Mouse (Mus musculus) heart, postnatal 0 days (tissue): ENCODE data around the gene Tmem235. TPM values are rescaled to one million over a fixed set of nuclear protein-coding genes. Genes with fewer than 3 reads are reported as not detected.
A peak's percentile ranks its signal among the peaks of the same experiment; 100 is the strongest.
"Not testable (repeated sequence)": the region's sequence is repeated elsewhere in the genome, so short reads cannot be mapped to it uniquely, and the experiment has no call there.

Experiments
- ATAC-seq: fragments of 200-750 bp; cut with Nextera tagmentation; 2 replicates; pipeline ENCODE4 v1.8.0; 2017; ENCODE audit warnings: low read depth, moderate number of reproducible peaks, moderate library complexity; ENCODE audit not compliant: insufficient read depth
- DNase-seq: peaks from one replicate; pipeline ENCODE4 v3.0.0-alpha.2; 2016; ENCODE audit warnings: low spot score
- H3K27ac ChIP-seq: fragments of 300-500 bp; sonication (generic); 2 replicates; pipeline ENCODE4 v1.5.1; 2014; ENCODE audit warnings: low read depth, mild to moderate bottlenecking
- H3K27me3 ChIP-seq: fragments of 300-500 bp; sonication (generic); 2 replicates; pipeline ENCODE4 v1.6.1; 2014; ENCODE audit warnings: low read length, mixed read lengths; ENCODE audit not compliant: control insufficient read depth, insufficient read depth
- H3K36me3 ChIP-seq: fragments of 300-500 bp; sonication (generic); replicated peaks from 2 replicates; pipeline ENCODE4 v1.6.1; 2014; ENCODE audit warnings: low read length, mixed read lengths; ENCODE audit not compliant: control insufficient read depth, insufficient read depth
- H3K4me1 ChIP-seq: fragments of 300-500 bp; sonication (generic); 2 replicates; pipeline ENCODE4 v1.6.1; 2014; ENCODE audit warnings: antibody characterized with exemption; ENCODE audit not compliant: control insufficient read depth, insufficient read depth
- H3K4me2 ChIP-seq: fragments of 300-500 bp; sonication (generic); 2 replicates; pipeline ENCODE4 v1.6.1; 2014; ENCODE audit warnings: low read depth, mild to moderate bottlenecking, low read length, moderate library complexity
- H3K4me3 ChIP-seq: fragments of 300-500 bp; sonication (generic); 2 replicates; pipeline ENCODE4 v1.5.1; 2014; ENCODE audit warnings: low read depth, low read length
- H3K9ac ChIP-seq: fragments of 300-500 bp; sonication (generic); replicated peaks from 2 replicates; pipeline ENCODE4 v1.6.1; 2014; ENCODE audit warnings: low read depth, low read length, mixed read lengths
- H3K9me3 ChIP-seq: fragments of 300-500 bp; sonication (generic); replicated peaks from 2 replicates; pipeline ENCODE4 v1.6.1; 2016; ENCODE audit warnings: low read length; ENCODE audit not compliant: control insufficient read depth
- CTCF ChIP-seq: IDR thresholded peaks from 2 replicates; pipeline ENCODE4 v1.5.1; 2016; ENCODE audit warnings: antibody characterized with exemption, control low read depth, low read depth
- EP300 ChIP-seq: IDR thresholded peaks from 2 replicates; pipeline ENCODE4 v1.6.1; 2016; ENCODE audit warnings: antibody characterized with exemption, low read depth
- WGBS: fragments of 180-500 bp; shearing (Covaris S2); extraction: QIAGEN DNeasy Blood & Tissue Kit; methylation state at CpG from one replicate; pipeline ENCODE4 v1.1.7; 2014; 5-methylcytosine and 5-hydroxymethylcytosine counted together
- polyA plus RNA-seq: library from polyadenylated mRNA; unstranded; fragments of >200 nt; fragmentation: Nextera tagmentation; extraction: Ambion mirVana; gene quantifications from 2 replicates; pipeline ENCODE4 v1.2.1, GENCODE M21; 2015
- total RNA-seq: library from RNA; depleted of rRNA; stranded (reverse); fragments of >200 nt; gene quantifications from 2 replicates; pipeline ENCODE4 v1.2.3, GENCODE M21; 2014; ENCODE audit warnings: low replicate concordance

Tmem235 gene
- total and polyA plus RNA-seq, 2 experiments from 2014 or later: not detected

DNA sequence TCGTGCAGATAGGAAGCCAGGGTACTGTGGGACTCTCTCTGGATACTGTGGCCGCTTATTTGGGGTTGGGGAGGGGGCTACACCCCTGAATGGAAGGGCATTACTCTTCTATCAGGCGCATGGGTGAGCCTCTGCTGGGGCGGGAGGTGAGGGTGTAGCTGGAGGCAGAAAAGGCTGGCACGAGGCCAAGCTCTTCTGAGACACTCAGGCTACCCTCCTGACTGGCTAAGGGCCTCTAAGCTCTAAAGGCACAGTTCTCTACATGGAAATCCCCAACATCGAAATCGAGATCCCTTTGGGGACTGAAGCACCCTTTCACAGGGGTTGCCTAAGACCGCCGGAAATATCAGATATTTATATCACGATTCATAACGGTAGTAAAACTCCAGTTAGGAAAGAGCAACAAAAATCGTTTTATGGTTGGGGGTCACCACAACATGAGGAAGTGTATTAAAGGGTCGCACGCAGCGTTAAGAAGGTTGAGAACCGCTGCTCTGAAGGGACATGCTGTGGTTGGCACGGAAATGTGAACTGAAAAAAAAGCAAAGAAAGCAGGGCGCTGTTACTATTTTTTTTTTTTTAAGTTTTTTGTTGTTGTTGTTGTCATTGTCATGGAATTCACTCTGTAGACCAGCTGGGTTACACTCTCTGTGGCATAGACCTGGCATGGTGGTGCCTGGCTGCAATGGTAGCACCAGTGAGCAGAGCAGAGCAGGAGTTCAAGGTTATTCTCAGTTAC is 32.2 kb upstream of the Tmem235 start:
- H3K4me3 ChIP-seq: peak overlapping the region; percentile 9; the same call in 1 of the 2 replicates
- H3K4me2 ChIP-seq: peak overlapping the region; percentile 74
- TF ChIP-seq CTCF (no peak), EP300 (no peak)
- H3K4me1 ChIP-seq: peaks cover 71% of the 10 kb centered on the region
- peak overlapping the region; percentile 91 for H3K27ac ChIP-seq
- no peaks in the 10 kb centered on the region for H3K9me3 ChIP-seq
- DNase-seq (peak; percentile 75), ATAC-seq (no peak; the same call in 1 of the 2 replicates)
- H3K9ac ChIP-seq: peak overlapping the region; percentile 27; the same call in 1 of the 2 replicates
- no peaks in the 10 kb centered on the region for H3K27me3 ChIP-seq
- no peaks in the 10 kb centered on the region for H3K36me3 ChIP-seq
- WGBS: 30% methylated on average over 18 of the region's 18 CpGs

GRCm38 (mm10) chr11:117828888-117829604 is 31.5 kb upstream of the Tmem235 start:
- Histone ChIP-seq H3K9me3 (no peaks in the 10 kb centered on the region), H3K27ac (peak overlapping the region; percentile 91), H3K4me1 (peaks cover 66% of the 10 kb centered on the region), H3K36me3 (no peaks in the 10 kb centered on the region), H3K9ac (0 out of 2 replicates have a peak overlapping the region, but pooled peaks have one; percentile 17), H3K27me3 (no peaks in the 10 kb centered on the region), H3K4me3 (no peak overlapping the region), H3K4me2 (no peak overlapping the region; the same call in 1 of the 2 replicates)
- DNase-seq (peak; percentile 62), ATAC-seq (peak; percentile 22)
- no peak for TF ChIP-seq CTCF
- 10% methylated on average over 9 of the region's 9 CpGs for WGBS

DNA sequence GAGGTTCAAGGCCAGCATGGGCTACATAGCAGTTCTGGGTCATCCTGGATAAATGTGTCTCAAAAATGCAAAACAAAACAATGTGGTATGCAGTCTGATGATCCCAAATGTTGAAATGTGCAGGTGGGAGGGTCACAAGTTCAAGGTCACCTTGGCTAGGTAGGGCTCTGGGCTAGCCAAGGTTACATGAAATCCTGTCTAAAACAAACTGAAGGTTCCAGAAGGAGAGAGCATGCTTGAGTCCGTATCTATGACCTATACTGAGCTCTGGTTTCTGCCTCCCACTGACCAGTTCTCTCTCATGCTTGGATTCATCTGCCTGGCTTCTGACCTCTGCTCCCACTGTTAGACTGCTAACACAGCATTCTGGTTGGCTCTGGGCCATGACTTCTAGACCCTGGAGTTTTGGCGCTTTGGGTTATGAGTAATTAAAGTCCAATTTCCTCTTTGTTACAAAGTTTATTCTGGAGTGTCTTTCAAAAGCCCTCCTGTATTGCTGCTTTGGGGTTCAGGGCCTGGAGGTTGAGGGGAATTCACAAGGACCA is 30.8 kb upstream of the Tmem235 start:
- Histone ChIP-seq H3K4me2 (no peak overlapping the region), H3K36me3 (no peaks in the 10 kb centered on the region), H3K27me3 (no peaks in the 10 kb centered on the region), H3K9ac (0 out of 2 replicates have a peak overlapping the region, but pooled peaks have one; percentile 21), H3K27ac (peak overlapping the region; percentile 91), H3K4me3 (no peak overlapping the region), H3K9me3 (no peaks in the 10 kb centered on the region), H3K4me1 (peaks cover 62% of the 10 kb centered on the region)
- 37% methylated on average over 2 of the region's 2 CpGs for WGBS
- no peak for ATAC-seq
- TF ChIP-seq CTCF (no peak), EP300 (no peak)
- DNase-seq: no peak

- no peak for ATAC-seq
Observed at GRCm38 (mm10) chr11:117830401-117830800, 30.2 kb upstream of the Tmem235 start.

DNA sequence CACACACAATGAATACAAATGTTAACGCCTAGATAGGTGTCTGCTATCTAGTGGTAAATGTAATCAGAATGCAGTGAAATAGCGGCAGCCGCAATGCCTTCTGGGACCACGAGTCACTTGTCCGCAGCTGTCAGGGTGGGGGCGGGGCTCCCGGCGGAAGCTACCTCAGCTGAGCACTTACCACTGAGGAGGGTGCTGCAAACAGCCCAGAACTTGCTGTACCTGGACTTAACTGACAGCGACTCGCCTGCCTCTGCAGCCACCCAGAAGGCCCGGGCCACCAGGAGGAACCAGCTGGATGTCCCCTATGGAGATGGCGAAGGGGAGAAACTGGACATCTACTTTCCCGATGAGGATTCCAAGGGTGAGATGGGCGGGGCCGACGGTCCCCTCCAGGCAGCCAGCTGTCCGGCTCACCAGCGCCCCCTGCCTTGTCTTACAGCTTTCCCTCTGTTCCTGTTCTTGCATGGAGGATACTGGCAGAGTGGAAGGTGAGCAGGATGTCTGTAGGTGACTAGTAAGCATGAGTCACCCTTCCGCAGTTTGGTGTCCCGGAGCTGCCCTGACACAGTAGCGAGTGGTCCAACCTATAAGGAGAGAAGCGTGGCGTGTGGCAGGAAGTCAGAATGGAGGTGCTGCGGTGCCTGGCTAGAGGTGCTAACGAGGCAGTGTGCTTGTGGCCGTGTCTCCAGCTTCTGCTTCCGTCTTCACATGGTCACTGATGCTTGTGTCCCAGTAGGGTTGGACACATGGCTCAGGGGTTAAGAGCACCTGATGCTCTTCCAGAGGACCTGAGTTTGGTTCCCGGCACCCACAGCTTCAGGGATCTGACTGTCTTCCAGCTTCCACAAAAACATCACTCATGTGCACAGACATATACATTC is 28.2 kb upstream of the Tmem235 start:
- TF ChIP-seq CTCF (peak; percentile 55), EP300 (no peak)
- peak overlapping the region; percentile 18; the same call in 1 of the 2 replicates for H3K27ac ChIP-seq
- H3K9ac ChIP-seq: no peak overlapping the region
- peak overlapping the region; percentile 24; the same call in 1 of the 2 replicates for H3K4me3 ChIP-seq
- H3K27me3 ChIP-seq: no peaks in the 10 kb centered on the region
- WGBS: 32% methylated on average over 28 of the region's 28 CpGs
- H3K4me1 ChIP-seq: peaks cover 40% of the 10 kb centered on the region
- H3K9me3 ChIP-seq: no peaks in the 10 kb centered on the region
- ATAC-seq (no peak), DNase-seq (peak; percentile 61)
- no peaks in the 10 kb centered on the region for H3K36me3 ChIP-seq
- peak overlapping the region; percentile 54 for H3K4me2 ChIP-seq

More at GRCm38 (mm10) chr11:117830401-117830800, 30.2 kb upstream of the Tmem235 start:
- H3K9me3 ChIP-seq: no peaks in the 10 kb centered on the region
- H3K36me3 ChIP-seq: no peaks in the 10 kb centered on the region
- no peak overlapping the region for H3K4me2 ChIP-seq
- 0 out of 2 replicates have a peak overlapping the region, but pooled peaks have one; percentile 21 for H3K9ac ChIP-seq
- peaks cover 55% of the 10 kb centered on the region for H3K4me1 ChIP-seq
- H3K27me3 ChIP-seq: no peaks in the 10 kb centered on the region
- no peak overlapping the region for H3K4me3 ChIP-seq
- DNase-seq: no peak
- no peak for TF ChIP-seq EP300
- no peak for TF ChIP-seq CTCF
- 47% methylated on average over 9 of the region's 9 CpGs for WGBS
- peak overlapping the region; percentile 91 for H3K27ac ChIP-seq

GRCm38 (mm10) chr11:117833509-117833908 is 27.0 kb upstream of the Tmem235 start:
- not testable (repeated sequence) for ATAC-seq, H3K9me3 ChIP-seq, DNase-seq, H3K4me2 ChIP-seq, H3K36me3 ChIP-seq, H3K4me3 ChIP-seq, H3K27ac ChIP-seq, H3K9ac ChIP-seq, H3K27me3 ChIP-seq
- peaks cover 36% of the 10 kb centered on the region for H3K4me1 ChIP-seq
- 93% methylated on average over 4 of the region's 6 CpGs for WGBS
